Mouse (Mus musculus): ENCODE measurements around the gene Tha1. TPM values are rescaled to one million over a fixed set of nuclear protein-coding genes. Genes with fewer than 3 reads are reported as not detected.

Tha1 gene
- polyA plus RNA-seq, 1 experiment = 16.2 TPM

GRCm38 (mm10) chr11:117877917-117878745 lies 4.8 kb upstream of the Tha1 start:
- 11% methylated on average over 13 of the region's 13 CpGs for WGBS
- Histone ChIP-seq H3K4me3 (ENCODE audit: extremely low read depth, insufficient read depth, insufficient read length) (0 out of 2 replicates have a peak overlapping the region, but pooled peaks have one; percentile 5), H3K4me1 (ENCODE audit: control insufficient read depth, insufficient read depth, insufficient read length) (peaks cover 47% of the 10 kb centered on the region; the same call in 1 of the 2 replicates)

GRCm38 (mm10) chr11:117875681-117876080 lies 2.4 kb upstream of the Tha1 start:
- no peak for DNase-seq (ENCODE audit: low read depth in 1 of 2, low spot score in 2 of 2)
- Histone ChIP-seq H3K4me3 (ENCODE audit: extremely low read depth, insufficient read depth, insufficient read length) (no peak overlapping the region), H3K27me3 (ENCODE audit: control insufficient read depth, insufficient read depth, low read length) (no peaks in the 10 kb centered on the region), H3K36me3 (ENCODE audit: control insufficient read depth, insufficient read depth, low read length) (no peaks in the 10 kb centered on the region), H3K4me1 (ENCODE audit: control insufficient read depth, insufficient read depth, insufficient read length) (peaks cover 45% of the 10 kb centered on the region; the same call in 1 of the 2 replicates), H3K27ac (ENCODE audit: insufficient read depth, low read length) (no peak overlapping the region)
- WGBS = 79% methylated on average over 6 of the region's 6 CpGs
- TF ChIP-seq CTCF (IDR thresholded peaks at IDR 0.05; ENCODE audit: extremely low read depth, insufficient read depth, insufficient read length, insufficient replicate concordance) = no peak
- no peak for TF ChIP-seq POLR2A (IDR thresholded peaks at IDR 0.05; ENCODE audit: low read depth, low read length)

More at GRCm38 (mm10) chr11:117877917-117878745, 4.8 kb upstream of the Tha1 start:
- H3K36me3 ChIP-seq (ENCODE audit: control insufficient read depth, insufficient read depth, low read length) = no peaks in the 10 kb centered on the region
- peak overlapping the region; percentile 69 for H3K27ac ChIP-seq (ENCODE audit: insufficient read depth, low read length)
- no peak for TF ChIP-seq POLR2A (IDR thresholded peaks at IDR 0.05; ENCODE audit: low read depth, low read length)
- no peak for TF ChIP-seq CTCF (IDR thresholded peaks at IDR 0.05; ENCODE audit: extremely low read depth, insufficient read depth, insufficient read length, insufficient replicate concordance)
- no peaks in the 10 kb centered on the region for H3K27me3 ChIP-seq (ENCODE audit: control insufficient read depth, insufficient read depth, low read length)
- peak; percentile 56 to 63 for DNase-seq (ENCODE audit: low read depth in 1 of 2, low spot score in 2 of 2)

- peaks cover 39% of the 10 kb centered on the region; the same call in 1 of the 2 replicates for H3K4me1 ChIP-seq (ENCODE audit: control insufficient read depth, insufficient read depth, insufficient read length)
- H3K27ac ChIP-seq (ENCODE audit: insufficient read depth, low read length) = no peak overlapping the region
- TF ChIP-seq POLR2A (IDR thresholded peaks at IDR 0.05; ENCODE audit: low read depth, low read length) (no peak), CTCF (IDR thresholded peaks at IDR 0.05; ENCODE audit: extremely low read depth, insufficient read depth, insufficient read length, insufficient replicate concordance) (no peak)
- 59% methylated on average over 4 of the region's 4 CpGs for WGBS
- H3K4me3 ChIP-seq (ENCODE audit: extremely low read depth, insufficient read depth, insufficient read length) = no peak overlapping the region
- H3K36me3 ChIP-seq (ENCODE audit: control insufficient read depth, insufficient read depth, low read length) = no peaks in the 10 kb centered on the region
- no peak for DNase-seq (ENCODE audit: low read depth in 1 of 2, low spot score in 2 of 2)
- H3K27me3 ChIP-seq (ENCODE audit: control insufficient read depth, insufficient read depth, low read length) = no peaks in the 10 kb centered on the region
These were observed 1.1 kb upstream of the Tha1 start for GRCm38 (mm10) chr11:117874419-117874818.

- Histone ChIP-seq H3K36me3 (ENCODE audit: control insufficient read depth, insufficient read depth, low read length) (no peaks in the 10 kb centered on the region), H3K4me3 (ENCODE audit: extremely low read depth, insufficient read depth, insufficient read length) (peak overlapping the region; percentile 25; the same call in 1 of the 2 replicates), H3K4me1 (ENCODE audit: control insufficient read depth, insufficient read depth, insufficient read length) (peaks cover 21% of the 10 kb centered on the region; the same call in 1 of the 2 replicates), H3K27me3 (ENCODE audit: control insufficient read depth, insufficient read depth, low read length) (no peaks in the 10 kb centered on the region), H3K27ac (ENCODE audit: insufficient read depth, low read length) (peak overlapping the region; percentile 92)
- peak; percentile 68 to 72 for DNase-seq (ENCODE audit: low read depth in 1 of 2, low spot score in 2 of 2)
- WGBS = 11% methylated on average over 12 of the region's 12 CpGs
- TF ChIP-seq POLR2A (IDR thresholded peaks at IDR 0.05; ENCODE audit: low read depth, low read length) = no peak
- TF ChIP-seq CTCF (IDR thresholded peaks at IDR 0.05; ENCODE audit: extremely low read depth, insufficient read depth, insufficient read length, insufficient replicate concordance) = no peak
These were observed 1.2 kb downstream of the Tha1 start for GRCm38 (mm10) chr11:117871911-117872584.

GRCm38 (mm10) chr11:117871376-117871775 lies 1.9 kb downstream of the Tha1 start:
- no peak for DNase-seq (ENCODE audit: low read depth in 1 of 2, low spot score in 2 of 2)
- no peaks in the 10 kb centered on the region for H3K36me3 ChIP-seq (ENCODE audit: control insufficient read depth, insufficient read depth, low read length)
- 21% methylated on average over 5 of the region's 5 CpGs for WGBS
- no peak overlapping the region; the same call in 1 of the 2 replicates for H3K4me3 ChIP-seq (ENCODE audit: extremely low read depth, insufficient read depth, insufficient read length)
- no peak for TF ChIP-seq CTCF (IDR thresholded peaks at IDR 0.05; ENCODE audit: extremely low read depth, insufficient read depth, insufficient read length, insufficient replicate concordance)
- TF ChIP-seq POLR2A (IDR thresholded peaks at IDR 0.05; ENCODE audit: low read depth, low read length) = no peak
- H3K27me3 ChIP-seq (ENCODE audit: control insufficient read depth, insufficient read depth, low read length) = no peaks in the 10 kb centered on the region
- H3K4me1 ChIP-seq (ENCODE audit: control insufficient read depth, insufficient read depth, insufficient read length) = peaks cover 21% of the 10 kb centered on the region; the same call in 1 of the 2 replicates
- peak overlapping the region; percentile 92 for H3K27ac ChIP-seq (ENCODE audit: insufficient read depth, low read length)

GRCm38 (mm10) chr11:117870688-117871365 lies 2.5 kb downstream of the Tha1 start:
- Histone ChIP-seq H3K4me3 (ENCODE audit: extremely low read depth, insufficient read depth, insufficient read length) (no peak overlapping the region), H3K4me1 (ENCODE audit: control insufficient read depth, insufficient read depth, insufficient read length) (peaks cover 21% of the 10 kb centered on the region; the same call in 1 of the 2 replicates), H3K27me3 (ENCODE audit: control insufficient read depth, insufficient read depth, low read length) (no peaks in the 10 kb centered on the region), H3K36me3 (ENCODE audit: control insufficient read depth, insufficient read depth, low read length) (no peaks in the 10 kb centered on the region), H3K27ac (ENCODE audit: insufficient read depth, low read length) (peak overlapping the region; percentile 92)
- no peak for TF ChIP-seq POLR2A (IDR thresholded peaks at IDR 0.05; ENCODE audit: low read depth, low read length)
- TF ChIP-seq CTCF (IDR thresholded peaks at IDR 0.05; ENCODE audit: extremely low read depth, insufficient read depth, insufficient read length, insufficient replicate concordance) = peak; percentile 96
- peak; percentile 63 to 64 for DNase-seq (ENCODE audit: low read depth in 1 of 2, low spot score in 2 of 2)
- 42% methylated on average over 12 of the region's 12 CpGs for WGBS
